Mouse (Mus musculus): ENCODE data around the gene Zfp46.

DNA sequence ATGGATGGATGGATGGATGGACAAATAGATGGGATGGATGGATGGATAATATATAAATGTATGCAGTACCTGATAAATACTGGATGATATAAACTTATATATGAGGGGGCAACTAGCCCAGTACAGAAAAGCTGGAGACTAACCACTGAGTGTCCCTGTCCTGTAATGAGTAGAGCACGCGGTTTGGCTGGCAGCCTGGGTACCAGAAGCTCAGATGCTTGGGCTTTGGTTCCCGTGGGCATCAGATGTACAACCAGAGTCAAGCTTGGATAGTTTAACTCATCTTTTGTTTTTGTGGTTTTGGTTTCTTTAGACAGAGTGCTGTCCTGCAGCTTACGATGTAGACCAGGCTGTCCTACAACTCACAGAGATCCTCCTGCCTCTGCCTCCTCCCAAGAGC, 20.9 kb upstream of the Zfp46 start:
- TF ChIP-seq CTCF (conservative IDR thresholded peaks at IDR 0.05; ENCODE audit: low read length): no peak
- TF ChIP-seq POU5F1 (IDR thresholded peaks at IDR 0.05; ENCODE audit: borderline replicate concordance, low read length): no peak

Data from E14TG2a.4 (cell line).